Mouse (Mus musculus): ENCODE data around the gene Arf6. TPM values are rescaled to one million over a fixed set of nuclear protein-coding genes. Genes with fewer than 3 reads are reported as not detected.

Gene Arf6
- polyA plus RNA-seq, 1 experiment from 2014 or later: 33.8 TPM

DNA sequence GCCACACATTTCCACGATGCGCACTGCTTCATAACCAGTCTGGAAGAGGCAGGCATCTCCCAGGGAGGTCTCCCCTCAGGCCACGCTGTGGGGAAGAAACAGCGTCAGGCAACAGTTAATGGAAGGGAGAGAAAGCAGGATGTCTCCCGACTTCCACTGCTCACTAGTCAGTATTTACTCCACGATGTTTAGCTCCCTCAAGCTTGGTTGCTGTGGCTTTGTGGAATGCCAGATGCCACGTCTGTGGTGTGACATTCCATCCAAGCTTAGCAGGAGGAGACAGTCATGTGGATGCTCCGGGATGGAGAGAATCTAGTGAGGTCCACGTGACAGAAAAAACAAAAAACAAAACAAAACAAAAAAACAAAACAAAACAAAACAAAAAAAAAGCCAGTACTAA, 30.1 kb downstream of the Arf6 start:
- WGBS (ENCODE audit: insufficient replicate concordance): 69% methylated on average over 9 of the region's 9 CpGs
- H3K27ac ChIP-seq (ENCODE audit: low read depth): no peak overlapping the region
- peaks cover 4% of the 10 kb centered on the region; the same call in 1 of the 2 replicates for H3K4me1 ChIP-seq (ENCODE audit: insufficient read depth)
- H3K4me3 ChIP-seq (ENCODE audit: low read depth, low read length): no peak overlapping the region
- no peaks in the 10 kb centered on the region for H3K27me3 ChIP-seq (ENCODE audit: insufficient read depth, low read length)
- no peak overlapping the region for H3K4me2 ChIP-seq (ENCODE audit: low read depth, low read length)
- ATAC-seq (no peak), DNase-seq (no peak)
- no peaks in the 10 kb centered on the region for H3K9me3 ChIP-seq (ENCODE audit: low read length)
- no peak for TF ChIP-seq EP300 (IDR thresholded peaks at IDR 0.05; ENCODE audit: low read depth)
- TF ChIP-seq CTCF (IDR thresholded peaks at IDR 0.05; ENCODE audit: low read depth): no peak
- no peaks in the 10 kb centered on the region for H3K36me3 ChIP-seq (replicated peaks; ENCODE audit: insufficient read depth, low read length)
- H3K9ac ChIP-seq (replicated peaks): no peak overlapping the region

DNA sequence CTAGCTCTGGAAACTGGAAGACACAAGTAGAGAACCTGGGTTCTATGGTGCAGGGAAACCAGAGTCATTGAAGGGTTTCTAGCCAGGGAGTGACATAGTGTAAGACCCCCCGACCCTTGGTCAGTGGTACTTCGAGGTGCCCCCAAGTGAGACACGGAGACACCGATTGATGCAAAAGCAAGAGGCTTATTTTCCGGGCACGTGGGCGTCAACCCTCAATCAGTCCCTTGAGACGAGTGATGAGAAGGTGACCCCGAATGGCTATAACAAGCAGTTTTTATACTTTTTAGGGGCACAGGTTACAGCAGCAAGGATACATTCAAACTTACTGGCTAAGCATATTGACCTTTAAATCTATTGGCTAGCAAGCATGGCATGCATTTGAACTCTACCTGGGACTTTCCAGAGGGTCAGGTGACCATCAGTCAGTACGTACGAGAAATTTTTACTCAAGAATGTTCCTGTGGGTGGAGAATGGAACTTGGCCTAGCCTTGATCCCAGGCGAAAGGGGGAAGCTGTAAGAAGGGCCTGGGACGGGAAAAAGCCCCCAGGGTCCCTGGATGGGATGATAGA, 30.7 kb downstream of the Arf6 start:
- TF ChIP-seq EP300 (IDR thresholded peaks at IDR 0.05; ENCODE audit: low read depth): no peak
- no peak for TF ChIP-seq CTCF (IDR thresholded peaks at IDR 0.05; ENCODE audit: low read depth)
- Histone ChIP-seq H3K36me3 (replicated peaks; ENCODE audit: insufficient read depth, low read length) (no peaks in the 10 kb centered on the region), H3K9ac (replicated peaks) (no peak overlapping the region), H3K27ac (ENCODE audit: low read depth) (no peak overlapping the region), H3K4me1 (ENCODE audit: insufficient read depth) (peaks cover 4% of the 10 kb centered on the region; the same call in 1 of the 2 replicates), H3K27me3 (ENCODE audit: insufficient read depth, low read length) (no peaks in the 10 kb centered on the region), H3K4me2 (ENCODE audit: low read depth, low read length) (no peak overlapping the region), H3K9me3 (ENCODE audit: low read length) (no peaks in the 10 kb centered on the region), H3K4me3 (ENCODE audit: low read depth, low read length) (no peak overlapping the region)
- 76% methylated on average over 13 of the region's 13 CpGs for WGBS (ENCODE audit: insufficient replicate concordance)
- DNase-seq (no peak), ATAC-seq (no peak)

DNA sequence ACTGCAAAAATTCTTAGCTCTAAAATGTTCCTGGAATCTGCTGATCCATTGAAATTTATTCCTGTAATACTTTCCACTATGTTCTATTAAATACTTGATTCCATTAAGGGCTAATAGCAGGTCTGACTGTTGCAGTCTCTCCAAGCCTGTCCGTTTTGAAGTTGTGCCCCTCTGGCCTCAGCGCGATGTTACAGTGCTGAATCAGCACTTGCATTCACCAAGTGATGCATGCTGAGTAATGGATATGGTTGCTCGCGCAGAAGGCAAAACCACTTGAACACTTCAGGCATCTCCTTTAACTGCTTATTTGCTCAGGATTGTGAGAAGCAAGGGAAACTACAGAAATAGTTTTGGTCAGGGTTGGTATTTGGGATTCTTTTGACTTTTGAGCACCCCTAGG, 38.8 kb downstream of the Arf6 start:
- H3K9ac ChIP-seq (replicated peaks): no peak overlapping the region
- H3K27me3 ChIP-seq (ENCODE audit: insufficient read depth, low read length): no peaks in the 10 kb centered on the region
- peaks cover 4% of the 10 kb centered on the region for H3K4me1 ChIP-seq (ENCODE audit: insufficient read depth)
- no peak for DNase-seq
- no peak for ATAC-seq
- no peaks in the 10 kb centered on the region for H3K9me3 ChIP-seq (ENCODE audit: low read length)
- WGBS (ENCODE audit: insufficient replicate concordance): 76% methylated on average over 5 of the region's 5 CpGs
- no peak overlapping the region for H3K4me3 ChIP-seq (ENCODE audit: low read depth, low read length)
- H3K36me3 ChIP-seq (replicated peaks; ENCODE audit: insufficient read depth, low read length): no peaks in the 10 kb centered on the region
- no peak for TF ChIP-seq EP300 (IDR thresholded peaks at IDR 0.05; ENCODE audit: low read depth)
- TF ChIP-seq CTCF (IDR thresholded peaks at IDR 0.05; ENCODE audit: low read depth): no peak
- no peak overlapping the region for H3K4me2 ChIP-seq (ENCODE audit: low read depth, low read length)
- no peak overlapping the region for H3K27ac ChIP-seq (ENCODE audit: low read depth)

DNA sequence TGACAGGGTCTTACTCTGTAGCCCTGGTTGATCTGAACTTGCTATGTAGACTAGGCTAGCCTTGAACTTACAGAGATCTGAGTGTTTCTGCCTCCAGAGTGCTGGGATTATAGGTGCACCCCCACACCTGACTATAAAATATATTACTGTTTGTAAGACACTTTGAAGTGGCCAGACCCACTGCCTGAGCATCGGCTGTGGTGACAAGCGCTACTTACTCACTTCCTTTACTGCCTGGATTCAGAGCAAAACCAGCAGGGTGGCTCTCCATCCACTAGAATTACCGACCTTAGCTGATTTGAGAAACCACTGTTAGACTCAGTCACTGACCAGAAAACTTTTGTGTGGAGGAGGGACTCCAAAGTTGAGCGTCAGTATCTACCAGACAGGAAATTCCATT, 40.0 kb downstream of the Arf6 start:
- DNase-seq: no peak
- H3K9me3 ChIP-seq (ENCODE audit: low read length): no peaks in the 10 kb centered on the region
- no peak for TF ChIP-seq CTCF (IDR thresholded peaks at IDR 0.05; ENCODE audit: low read depth)
- TF ChIP-seq EP300 (IDR thresholded peaks at IDR 0.05; ENCODE audit: low read depth): no peak
- H3K9ac ChIP-seq (replicated peaks): no peak overlapping the region
- no peaks in the 10 kb centered on the region for H3K27me3 ChIP-seq (ENCODE audit: insufficient read depth, low read length)
- 37% methylated on average over 4 of the region's 4 CpGs for WGBS (ENCODE audit: insufficient replicate concordance)
- no peak overlapping the region for H3K4me3 ChIP-seq (ENCODE audit: low read depth, low read length)
- peaks cover 4% of the 10 kb centered on the region for H3K4me1 ChIP-seq (ENCODE audit: insufficient read depth)
- no peak overlapping the region for H3K4me2 ChIP-seq (ENCODE audit: low read depth, low read length)
- H3K36me3 ChIP-seq (replicated peaks; ENCODE audit: insufficient read depth, low read length): no peaks in the 10 kb centered on the region
- H3K27ac ChIP-seq (ENCODE audit: low read depth): no peak overlapping the region
- ATAC-seq: no peak

DNA sequence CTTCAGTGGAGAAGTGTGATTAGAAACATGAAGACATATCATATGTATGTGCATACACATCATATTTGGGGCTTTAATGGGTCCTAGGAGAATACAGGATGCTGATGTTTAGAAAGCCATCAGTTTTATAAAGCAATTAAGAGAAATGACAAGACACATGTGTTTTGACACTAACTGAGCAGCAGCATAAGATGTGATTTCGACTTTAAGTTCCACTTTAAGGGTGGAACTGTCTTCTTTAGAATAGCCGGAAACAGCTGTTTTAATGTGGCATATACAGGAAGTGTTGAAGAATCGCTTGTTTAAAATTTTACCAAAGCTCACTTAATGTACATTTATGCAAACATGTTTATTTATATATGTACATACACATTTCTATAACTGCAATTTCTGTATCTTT, 41.4 kb downstream of the Arf6 start:
- H3K4me3 ChIP-seq (ENCODE audit: low read depth, low read length): no peak overlapping the region
- H3K27ac ChIP-seq (ENCODE audit: low read depth): no peak overlapping the region
- H3K9ac ChIP-seq (replicated peaks): no peak overlapping the region
- 34% methylated on average over 3 of the region's 3 CpGs for WGBS (ENCODE audit: insufficient replicate concordance)
- TF ChIP-seq CTCF (IDR thresholded peaks at IDR 0.05; ENCODE audit: low read depth) (no peak), EP300 (IDR thresholded peaks at IDR 0.05; ENCODE audit: low read depth) (no peak)
- H3K4me1 ChIP-seq (ENCODE audit: insufficient read depth): peaks cover 6% of the 10 kb centered on the region
- H3K27me3 ChIP-seq (ENCODE audit: insufficient read depth, low read length): no peaks in the 10 kb centered on the region
- H3K4me2 ChIP-seq (ENCODE audit: low read depth, low read length): no peak overlapping the region
- no peak for ATAC-seq
- no peak for DNase-seq
- H3K9me3 ChIP-seq (ENCODE audit: low read length): no peaks in the 10 kb centered on the region
- H3K36me3 ChIP-seq (replicated peaks; ENCODE audit: insufficient read depth, low read length): no peaks in the 10 kb centered on the region

DNA sequence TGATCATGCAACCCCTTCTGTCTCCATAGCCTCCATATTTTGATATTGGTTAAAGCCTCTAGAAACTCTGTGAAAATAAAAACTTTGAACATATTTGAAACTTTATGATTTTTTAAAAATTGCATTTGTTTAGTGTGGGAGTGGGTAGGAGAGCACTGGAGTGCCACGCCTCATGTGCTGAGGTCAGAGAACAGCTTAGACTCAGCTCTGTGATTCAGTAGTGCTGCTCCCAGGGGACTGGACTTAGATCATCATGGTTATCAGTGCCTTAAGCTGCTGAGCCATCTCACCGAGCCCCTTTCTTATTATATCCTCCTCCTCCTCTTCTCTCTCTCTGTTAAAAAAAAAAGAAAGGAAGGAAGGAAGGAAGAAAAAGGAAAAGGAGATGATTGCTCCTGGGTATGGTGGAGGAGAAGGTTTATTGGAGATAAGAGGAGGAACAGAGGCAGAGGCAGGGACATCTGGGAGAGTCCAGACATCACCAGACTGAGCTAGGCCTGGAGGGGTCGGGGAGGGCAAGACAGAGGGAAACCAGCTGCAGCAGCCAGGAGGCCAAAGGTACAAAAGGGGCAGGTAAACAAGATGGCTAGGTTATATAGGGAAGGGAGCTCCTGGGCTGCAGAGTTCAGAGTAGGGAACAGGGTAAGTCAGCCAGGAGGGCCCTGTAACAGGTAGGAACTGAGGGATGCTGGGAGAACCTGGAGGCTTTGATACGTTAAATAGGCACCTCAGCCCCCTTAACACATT, 43.0 kb downstream of the Arf6 start:
- ATAC-seq (no peak), DNase-seq (no peak)
- H3K9ac ChIP-seq (replicated peaks): no peak overlapping the region
- H3K36me3 ChIP-seq (replicated peaks; ENCODE audit: insufficient read depth, low read length): no peaks in the 10 kb centered on the region
- H3K4me2 ChIP-seq (ENCODE audit: low read depth, low read length): no peak overlapping the region
- 63% methylated on average over 4 of the region's 4 CpGs for WGBS (ENCODE audit: insufficient replicate concordance)
- H3K27me3 ChIP-seq (ENCODE audit: insufficient read depth, low read length): no peaks in the 10 kb centered on the region
- H3K4me1 ChIP-seq (ENCODE audit: insufficient read depth): peaks cover 9% of the 10 kb centered on the region
- no peaks in the 10 kb centered on the region for H3K9me3 ChIP-seq (ENCODE audit: low read length)
- no peak for TF ChIP-seq CTCF (IDR thresholded peaks at IDR 0.05; ENCODE audit: low read depth)
- no peak for TF ChIP-seq EP300 (IDR thresholded peaks at IDR 0.05; ENCODE audit: low read depth)
- H3K4me3 ChIP-seq (ENCODE audit: low read depth, low read length): no peak overlapping the region
- H3K27ac ChIP-seq (ENCODE audit: low read depth): no peak overlapping the region

Data from liver, postnatal 0 days (tissue).